Mouse (Mus musculus) retina, embryonic 14.5 days (tissue): ENCODE data around the gene Ssh3.

Experiments used
- DNase-seq: peaks from one replicate; pipeline ENCODE4 v3.0.0-alpha.2; 2015; ENCODE audit warnings: low spot score

Ssh3 gene

GRCm38 (mm10) chr19:4268566-4269361 lies at the start of gene Ssh3:
TSS of gene Ssh3 (minus strand) at chr19:4269180.
- DNase-seq: peak; percentile 41

- no peak for DNase-seq
These were observed 48.2 kb upstream of the Ssh3 start for GRCm38 (mm10) chr19:4317181-4317580.

GRCm38 (mm10) chr19:4315223-4315944 lies 46.4 kb upstream of the Ssh3 start:
- no peak for DNase-seq

- DNase-seq: peak; percentile 92
These were observed 40.8 kb upstream of the Ssh3 start for GRCm38 (mm10) chr19:4309776-4310185.

- DNase-seq: no peak
These were observed 40.3 kb upstream of the Ssh3 start for GRCm38 (mm10) chr19:4309302-4309701.

GRCm38 (mm10) chr19:4306190-4306577 lies 37.2 kb upstream of the Ssh3 start, which contains the start of gene Grk2:
TSS of gene Grk2 (minus strand) at chr19:4306222.
- peak; percentile 88 for DNase-seq

GRCm38 (mm10) chr19:4305491-4306189 lies 36.7 kb upstream of the Ssh3 start:
- peak; percentile 72 for DNase-seq

GRCm38 (mm10) chr19:4304871-4305321 lies 35.9 kb upstream of the Ssh3 start:
- no peak for DNase-seq

- no peak for DNase-seq
These were observed 35.4 kb upstream of the Ssh3 start for GRCm38 (mm10) chr19:4304251-4304821.

- no peak for DNase-seq
These were observed 34.6 kb upstream of the Ssh3 start for GRCm38 (mm10) chr19:4303640-4303995.

GRCm38 (mm10) chr19:4302936-4303639 lies 34.1 kb upstream of the Ssh3 start:
- no peak for DNase-seq

- peak; percentile 48 for DNase-seq
These were observed 33.0 kb upstream of the Ssh3 start for GRCm38 (mm10) chr19:4301735-4302651.

- DNase-seq: no peak
These were observed 32.1 kb upstream of the Ssh3 start for GRCm38 (mm10) chr19:4300852-4301734.

GRCm38 (mm10) chr19:4300271-4300704 lies 31.3 kb upstream of the Ssh3 start:
- DNase-seq: no peak

GRCm38 (mm10) chr19:4299574-4300270 lies 30.7 kb upstream of the Ssh3 start:
- no peak for DNase-seq

- DNase-seq: no peak
These were observed 30.1 kb upstream of the Ssh3 start for GRCm38 (mm10) chr19:4299126-4299525.

GRCm38 (mm10) chr19:4298322-4299121 lies 29.5 kb upstream of the Ssh3 start:
- no peak for DNase-seq

- DNase-seq: no peak
These were observed 28.9 kb upstream of the Ssh3 start for GRCm38 (mm10) chr19:4297851-4298250.
